Mouse (Mus musculus): ENCODE results near the gene Pard3.

Gene Pard3

DNA sequence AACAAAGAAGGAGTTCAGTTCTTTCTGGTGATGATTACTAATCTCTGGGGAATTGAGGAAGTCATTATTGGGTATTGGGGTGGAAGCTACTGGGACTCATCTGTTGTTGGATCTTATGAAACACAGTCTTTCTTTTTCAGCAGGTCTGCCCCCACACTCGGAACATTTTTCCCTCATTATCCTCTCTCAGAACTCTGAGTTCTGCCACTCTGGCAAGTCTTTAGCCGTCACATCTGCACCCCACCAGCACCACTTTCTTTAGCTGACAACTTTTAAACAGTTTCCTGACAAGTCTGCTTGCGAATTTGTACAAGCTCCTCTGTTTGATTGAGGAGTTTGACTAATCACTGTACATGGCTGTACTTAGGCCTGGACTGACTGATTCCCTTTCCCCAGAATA lies 118.4 kb downstream of the Pard3 start:
- DNase-seq (ENCODE audit: low spot score): no peak

DNA sequence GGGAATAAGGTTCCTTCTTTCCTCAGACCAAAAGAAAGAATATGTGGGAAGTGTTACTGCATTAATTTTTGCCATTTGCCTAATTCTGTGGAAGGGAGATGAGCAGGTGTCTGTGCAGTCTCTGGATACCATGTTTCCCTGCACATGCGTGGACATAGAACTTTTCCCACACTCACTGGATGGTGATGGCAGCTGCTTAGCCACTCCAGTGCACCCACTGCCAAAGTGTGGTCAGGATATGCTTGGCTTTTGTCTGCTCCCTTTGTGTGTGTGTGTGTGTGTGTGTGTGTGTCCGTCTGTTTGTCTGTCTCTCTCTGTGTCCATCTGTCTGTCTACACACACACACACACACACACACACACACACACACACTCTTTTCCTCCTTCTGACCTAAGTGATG lies 119.8 kb downstream of the Pard3 start:
- DNase-seq (ENCODE audit: low spot score): no peak

DNA sequence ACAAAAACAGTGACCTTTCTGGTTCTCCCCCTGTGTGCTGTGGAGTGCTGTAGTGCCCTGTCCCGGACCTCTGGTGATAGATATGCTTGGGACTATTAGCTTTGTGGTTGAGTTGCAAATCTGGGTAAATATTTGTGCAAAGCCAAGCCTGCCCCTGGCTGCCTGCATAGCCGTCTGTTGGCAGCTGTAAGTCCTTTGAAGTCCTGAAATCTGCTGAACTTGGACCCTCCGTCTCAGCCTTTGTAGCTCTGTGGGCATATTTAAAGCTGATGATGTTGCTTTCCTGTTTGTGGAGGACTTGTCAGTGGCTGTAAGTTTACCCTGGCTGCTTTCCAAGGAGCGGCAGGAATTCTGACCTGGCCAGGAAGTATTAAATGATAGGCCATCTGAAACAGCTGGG lies 120.3 kb downstream of the Pard3 start:
- DNase-seq (ENCODE audit: low spot score): no peak

DNA sequence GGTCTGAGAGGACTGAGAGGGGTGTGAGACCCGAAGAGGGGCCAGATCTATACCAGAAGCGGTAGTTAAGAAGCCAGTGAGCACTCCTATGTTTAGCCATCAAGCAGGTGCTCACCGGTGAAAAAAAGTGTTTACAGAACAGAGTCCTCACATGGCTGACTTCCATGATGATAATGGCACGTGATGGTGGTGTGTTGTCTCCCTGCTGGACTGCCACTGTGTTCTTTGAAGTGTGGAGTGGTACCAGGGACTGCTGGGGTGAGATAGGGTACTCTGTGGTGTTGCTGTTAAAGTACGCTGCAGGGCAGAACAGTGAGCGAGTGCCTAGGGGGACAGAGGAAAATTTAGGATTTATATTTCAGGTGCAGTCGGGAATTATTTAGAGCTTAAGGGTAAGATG lies 122.2 kb downstream of the Pard3 start:
- DNase-seq (ENCODE audit: low spot score): no peak

DNA sequence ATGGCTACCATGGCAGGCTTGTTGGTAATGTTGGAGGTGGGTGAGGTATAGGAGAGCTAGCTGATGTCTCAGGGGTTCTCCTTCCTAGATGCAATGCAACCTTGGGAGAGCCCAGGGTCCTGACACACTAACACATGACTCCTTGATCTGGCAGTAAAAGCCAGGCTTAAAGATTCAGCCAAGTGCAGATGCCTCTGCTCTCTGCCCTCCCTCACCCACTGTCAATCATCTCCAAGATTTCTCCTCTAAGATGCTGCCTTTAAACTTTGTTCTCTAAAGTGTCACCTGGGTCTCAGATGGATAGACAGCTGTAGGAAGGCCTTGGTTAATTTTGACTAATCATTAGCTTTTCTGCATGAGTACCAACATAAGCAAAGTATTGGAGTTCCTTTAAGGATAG lies 125.0 kb downstream of the Pard3 start:
- DNase-seq (ENCODE audit: low spot score): no peak

DNA sequence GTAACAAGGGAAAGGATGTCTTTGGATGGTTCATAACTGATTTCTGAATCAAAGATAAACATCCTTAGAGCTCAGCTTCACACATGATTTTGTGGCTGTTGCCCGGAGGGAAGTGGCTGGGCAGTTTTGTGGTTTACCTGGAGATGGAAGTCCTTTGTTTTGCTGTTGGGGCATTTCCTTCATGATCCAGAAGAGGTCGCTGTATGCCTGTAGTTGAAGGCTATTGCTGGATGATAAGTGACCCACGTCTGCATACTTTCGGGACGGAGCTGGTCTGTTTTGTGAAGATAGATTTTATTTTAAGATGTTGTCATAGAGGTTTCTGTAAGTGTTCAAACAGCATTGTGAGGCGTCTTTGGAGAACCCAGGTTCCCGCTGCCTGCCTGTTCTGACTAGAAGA lies 126.7 kb downstream of the Pard3 start:
- peak; percentile 74 for DNase-seq (ENCODE audit: low spot score)

DNA sequence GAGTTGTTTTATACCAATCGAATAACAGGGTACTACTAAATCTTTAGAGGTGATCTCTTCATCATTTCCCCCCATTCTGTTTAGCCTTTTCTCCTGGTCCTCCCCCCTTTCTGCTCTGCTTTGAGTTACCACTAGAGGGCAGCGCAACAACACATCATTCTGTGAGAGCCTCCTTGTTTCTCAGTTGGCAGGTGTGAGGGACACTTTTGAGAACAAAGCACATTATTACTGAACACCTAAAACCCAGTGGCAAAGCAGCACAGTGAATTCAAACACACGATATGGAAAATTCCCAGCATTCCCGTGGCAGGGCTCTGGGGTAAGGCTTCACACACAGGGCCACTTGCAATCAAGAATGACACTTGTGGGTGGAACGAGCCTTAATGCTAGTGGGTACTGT lies 127.7 kb downstream of the Pard3 start:
- DNase-seq (ENCODE audit: low spot score): peak; percentile 72

DNA sequence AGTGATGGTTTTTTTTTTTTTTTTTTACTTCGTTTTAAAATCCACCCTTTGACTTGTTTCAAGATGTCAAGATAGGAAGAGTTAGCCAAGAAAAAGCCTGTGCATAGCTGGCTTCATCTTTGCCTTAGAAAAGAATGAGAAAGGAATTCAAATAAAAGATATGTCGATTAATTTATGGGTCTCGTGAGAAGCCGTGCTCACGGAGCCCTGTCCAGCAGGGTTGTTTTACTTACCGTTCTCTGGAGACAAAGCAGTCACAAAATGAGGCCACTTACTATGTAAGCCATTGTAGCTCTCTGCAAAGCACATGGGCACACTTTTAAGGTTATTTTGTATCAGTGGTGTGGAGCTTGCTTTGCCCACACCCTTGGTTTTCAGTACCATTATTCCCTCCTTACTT lies 128.1 kb downstream of the Pard3 start:
- DNase-seq (ENCODE audit: low spot score): no peak

DNA sequence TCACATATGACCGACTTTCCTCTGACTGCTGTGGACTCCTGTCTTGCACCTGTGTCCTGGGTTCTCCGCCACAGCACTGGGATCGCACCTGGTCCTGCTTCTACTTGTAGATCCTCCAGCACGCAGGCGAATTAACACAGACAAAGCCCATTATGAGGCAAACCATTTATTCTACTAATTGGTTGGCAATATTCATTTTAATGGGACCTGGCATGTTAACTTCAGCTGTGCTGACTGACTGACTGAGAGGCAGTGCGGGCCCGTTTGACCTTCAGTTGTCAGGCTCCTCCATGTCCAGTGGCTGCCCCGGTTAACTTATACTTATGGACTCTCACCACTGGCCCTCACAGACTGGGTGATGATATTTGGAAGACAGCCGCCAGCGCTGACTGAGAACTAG lies 128.6 kb downstream of the Pard3 start:
- DNase-seq (ENCODE audit: low spot score): no peak

DNA sequence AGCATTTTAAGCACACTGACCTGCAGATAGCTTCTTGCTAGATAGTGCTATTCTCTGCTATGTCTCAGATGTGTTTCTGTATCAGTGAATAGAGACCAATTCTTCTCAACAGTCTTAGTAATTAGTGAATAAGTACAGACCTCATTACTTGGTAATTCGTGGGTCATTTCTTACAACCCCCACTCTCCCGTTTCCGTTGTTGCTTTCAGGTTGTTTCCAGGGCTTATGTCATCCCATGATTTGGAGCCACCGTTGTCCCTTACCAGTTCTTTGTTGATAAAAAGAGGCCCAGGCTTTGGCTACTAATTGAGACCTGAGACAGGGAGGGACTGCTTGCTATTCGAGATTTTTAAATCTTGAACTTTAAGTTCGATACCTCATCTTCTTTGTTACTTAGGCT lies 129.7 kb downstream of the Pard3 start:
- DNase-seq (ENCODE audit: low spot score): no peak

DNA sequence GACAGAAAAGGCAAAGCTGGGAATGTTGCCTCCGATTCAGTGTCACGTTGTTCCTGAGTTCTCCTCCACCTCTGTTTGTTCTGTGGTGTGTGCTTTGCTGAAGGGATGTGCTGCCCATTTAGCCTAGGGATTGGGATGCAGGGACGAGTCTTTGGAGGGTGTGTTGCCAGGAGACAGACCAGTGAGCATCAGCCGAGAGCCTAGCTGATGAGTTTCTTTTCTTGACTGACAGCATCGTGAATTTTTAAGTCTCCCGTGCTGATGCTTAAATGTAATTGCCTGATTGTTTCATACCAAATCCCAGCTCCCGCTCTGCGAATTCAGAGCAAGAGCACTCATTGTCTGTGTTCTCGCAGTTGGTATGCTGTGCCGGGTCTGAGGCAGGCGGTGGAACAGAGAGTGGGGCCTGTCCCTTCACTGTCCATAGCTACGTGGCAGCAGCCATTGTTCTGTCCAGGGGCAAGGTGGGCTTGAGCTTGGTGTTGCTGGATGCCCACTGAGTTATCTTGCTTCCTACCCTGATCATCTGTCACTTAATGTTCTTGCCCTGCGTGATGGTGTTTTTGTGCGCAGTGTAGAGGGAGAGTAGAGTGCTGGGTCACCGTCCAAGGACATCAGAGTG lies 131.2 kb downstream of the Pard3 start:
- DNase-seq (ENCODE audit: low spot score): no peak

DNA sequence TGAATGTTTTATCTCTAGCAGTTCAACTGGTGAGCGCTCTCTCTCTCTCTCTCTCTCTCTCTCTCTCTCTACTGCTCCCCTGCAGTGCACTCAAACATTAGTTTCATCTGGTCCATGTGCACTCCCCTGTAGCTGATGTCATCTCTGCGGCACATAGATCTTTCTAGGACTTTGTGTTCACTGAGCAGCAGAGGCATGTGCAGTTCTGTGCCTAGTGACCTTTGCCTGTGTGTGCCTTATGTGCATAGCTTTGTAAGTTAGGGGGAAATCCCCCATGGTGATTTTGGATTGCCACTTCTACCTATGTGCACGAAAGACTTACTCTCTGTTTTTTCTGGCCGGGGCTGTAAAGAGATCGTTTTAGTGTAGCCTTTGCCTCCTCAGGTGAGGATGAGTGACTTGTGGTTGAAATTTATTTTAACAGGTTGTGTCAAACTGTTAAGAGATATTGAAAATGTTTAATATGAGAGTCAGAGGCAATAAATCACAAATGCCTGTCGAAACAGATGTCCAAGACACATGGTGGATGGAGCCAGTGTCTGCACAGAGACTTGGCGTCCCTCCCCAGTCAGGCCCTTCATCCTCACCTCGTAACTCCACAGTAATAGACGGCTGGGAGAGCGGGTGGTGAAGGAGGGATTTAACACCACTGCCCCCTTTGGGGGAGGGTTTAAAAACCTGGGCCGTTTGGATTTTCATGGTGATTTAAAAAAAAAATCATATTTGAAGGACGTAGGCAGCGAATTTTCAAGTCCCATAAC lies 133.0 kb downstream of the Pard3 start:
- DNase-seq (ENCODE audit: low spot score): no peak

DNA sequence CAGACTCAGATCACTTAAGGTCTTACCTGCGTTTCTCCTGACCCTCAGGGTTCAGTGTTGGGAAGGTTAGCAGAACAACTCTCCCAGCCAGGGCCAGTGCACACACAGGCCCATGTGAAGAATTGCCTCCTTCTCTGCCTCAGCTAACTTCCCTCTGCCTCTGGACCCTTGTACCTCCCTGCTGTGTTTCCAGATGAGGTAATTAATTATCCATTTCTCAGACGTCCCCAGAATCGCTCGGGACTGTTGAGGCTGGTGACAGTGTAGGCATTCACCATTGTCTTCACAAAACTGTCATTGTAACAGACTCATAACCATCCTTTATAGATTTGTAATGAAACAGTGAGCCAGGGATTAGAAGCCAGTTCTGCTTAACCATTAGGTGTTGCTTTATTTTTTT lies 143.8 kb downstream of the Pard3 start:
- peak; percentile 28 for DNase-seq (ENCODE audit: low spot score)

DNA sequence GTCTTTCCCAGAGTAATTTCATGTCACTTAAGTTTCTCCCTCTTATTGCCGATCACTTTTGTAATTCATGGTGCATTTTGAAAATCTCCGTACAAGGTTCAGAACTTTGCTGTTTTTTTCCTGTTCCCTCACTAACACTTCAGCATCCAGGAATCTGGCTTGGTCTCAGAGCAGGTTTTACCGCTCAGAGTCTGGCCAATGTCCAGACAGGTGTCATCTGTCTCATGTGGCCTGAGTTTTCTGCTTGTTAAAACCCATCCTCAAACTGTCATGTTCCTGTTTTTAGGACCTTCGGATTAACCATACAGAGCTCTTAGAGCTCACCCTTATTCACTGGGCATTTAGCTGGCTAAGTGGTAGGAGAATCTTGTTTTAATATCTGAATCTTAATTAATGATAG lies 146.9 kb downstream of the Pard3 start:
- DNase-seq (ENCODE audit: low spot score): no peak

DNA sequence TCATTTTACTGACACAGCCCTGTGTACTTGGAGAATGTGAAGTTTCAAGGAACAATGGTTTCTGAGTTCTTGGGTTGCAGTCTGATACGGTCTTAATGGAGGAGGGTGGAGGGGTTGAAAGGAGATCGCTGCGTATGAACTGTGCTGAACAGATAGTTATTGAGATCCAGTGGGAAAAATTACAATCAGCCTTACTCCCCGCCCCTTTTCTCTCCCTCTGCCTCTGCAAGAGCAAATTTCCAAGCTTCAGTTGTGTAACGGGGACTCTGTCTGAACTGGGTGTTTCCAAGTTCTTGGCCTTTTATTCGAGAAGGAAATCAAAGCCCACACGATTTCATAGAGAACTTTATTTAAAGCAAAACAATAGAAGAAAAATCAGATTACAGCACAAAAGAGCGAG lies 150.6 kb downstream of the Pard3 start:
- DNase-seq (ENCODE audit: low spot score): no peak

DNA sequence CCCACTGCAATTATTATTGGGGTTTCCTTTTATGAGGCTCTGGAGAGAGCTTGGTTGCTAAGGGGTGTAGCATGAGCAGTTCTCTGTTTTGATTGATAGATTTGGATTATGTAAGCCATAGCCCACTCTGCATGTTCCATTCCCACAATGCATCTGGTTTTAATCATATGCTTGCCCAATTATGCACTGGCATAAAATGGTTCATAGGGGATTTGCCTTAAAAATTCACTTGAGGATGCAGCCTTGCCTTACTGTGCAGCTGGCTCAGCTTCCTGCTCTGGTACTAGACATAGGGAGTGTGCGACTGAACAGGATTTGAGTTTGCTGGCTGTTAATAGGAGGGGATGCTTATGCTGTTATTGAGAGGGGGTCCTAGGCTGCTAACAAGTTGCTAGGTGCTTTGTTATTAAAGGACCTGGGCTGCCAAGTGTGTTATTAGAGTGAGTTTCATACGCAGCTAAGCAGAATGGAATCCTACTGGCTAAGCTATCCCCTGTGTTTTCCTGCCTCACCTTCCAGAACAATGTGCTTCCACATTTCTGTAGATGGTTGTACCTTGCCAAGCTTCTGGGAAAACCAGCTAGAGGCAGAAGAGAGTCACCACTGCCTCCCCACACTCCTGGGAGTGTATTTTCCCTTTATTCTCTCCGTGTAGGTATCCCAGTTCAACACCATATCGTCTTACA lies 151.2 kb downstream of the Pard3 start:
- DNase-seq (ENCODE audit: low spot score): no peak

DNA sequence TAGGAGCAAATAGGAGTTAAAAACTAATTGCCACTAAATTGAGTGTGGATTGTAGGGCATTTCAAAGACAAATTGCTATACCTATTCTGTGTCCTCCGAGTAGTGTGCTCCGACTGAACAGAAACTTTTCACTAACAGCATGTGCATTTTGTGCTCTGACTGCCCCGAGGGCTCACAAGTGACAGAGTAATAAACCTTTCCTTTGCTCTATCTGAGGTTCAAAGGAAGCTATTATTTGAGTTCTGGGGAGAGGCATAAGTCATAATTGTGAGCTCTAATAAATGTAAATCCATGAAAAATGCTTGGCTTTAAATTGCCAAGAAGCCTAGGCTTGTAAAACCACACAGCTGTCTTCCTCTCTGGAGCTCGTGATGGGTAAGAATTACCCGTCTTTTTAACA lies 156.5 kb downstream of the Pard3 start:
- no peak for DNase-seq (ENCODE audit: low spot score)

DNA sequence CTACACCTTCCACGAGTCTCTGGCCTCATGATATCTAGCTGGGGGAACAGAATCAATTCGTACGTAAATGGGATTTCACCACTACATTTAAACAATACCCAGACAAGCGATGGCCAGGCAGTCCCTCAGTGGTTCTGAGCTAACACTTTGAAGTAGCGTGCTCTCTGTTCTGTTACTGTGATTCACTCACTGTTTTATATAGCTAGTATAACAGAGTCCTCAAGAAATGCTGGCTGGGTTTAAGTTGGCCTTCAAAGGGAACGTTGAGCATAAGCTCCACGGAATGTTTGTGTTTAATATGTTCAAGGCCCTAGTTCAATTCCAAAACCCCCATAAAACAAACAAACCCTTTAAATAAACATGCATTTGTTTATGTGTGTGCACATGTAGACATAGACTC lies 156.9 kb downstream of the Pard3 start:
- no peak for DNase-seq (ENCODE audit: low spot score)

DNA sequence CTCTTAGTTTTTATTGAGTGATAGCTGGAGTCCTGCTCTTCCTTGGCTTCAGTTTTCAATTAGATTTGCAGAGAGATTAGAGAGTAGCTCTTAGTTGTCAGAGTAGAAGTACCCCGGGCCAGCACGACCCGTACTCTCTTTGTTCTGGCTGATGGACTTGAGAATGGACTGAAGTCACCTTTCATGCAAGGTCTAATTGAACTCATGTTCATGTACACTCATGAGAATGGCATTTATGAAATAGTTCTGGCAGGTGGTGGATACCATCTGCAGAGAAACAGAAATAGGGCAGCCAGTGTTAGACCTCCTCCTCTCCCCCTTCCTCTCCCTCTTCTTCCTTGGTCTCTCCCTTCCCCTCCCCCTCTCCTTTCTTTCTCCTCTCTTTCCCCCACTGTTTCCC lies 158.7 kb downstream of the Pard3 start:
- DNase-seq (ENCODE audit: low spot score): no peak

DNA sequence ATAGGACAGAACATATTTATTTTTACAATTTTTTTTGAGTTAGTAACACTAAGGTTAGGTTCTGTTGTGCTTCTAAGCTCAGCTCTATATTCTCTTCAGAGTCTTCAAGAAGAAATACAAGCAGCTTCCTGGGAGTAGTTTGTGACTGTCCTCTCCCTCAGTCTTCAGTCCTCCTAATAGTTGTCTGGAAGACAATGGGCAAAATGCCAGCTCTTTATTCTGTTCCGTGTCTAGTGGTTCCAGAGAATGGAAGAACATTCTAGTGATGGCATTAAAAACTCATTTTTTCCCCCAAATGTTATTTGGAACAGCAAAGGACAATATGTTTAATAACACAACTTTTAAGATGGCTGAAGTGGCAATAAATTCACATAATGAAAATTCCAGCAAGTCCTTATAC lies 163.3 kb downstream of the Pard3 start:
- no peak for DNase-seq (ENCODE audit: low spot score)

DNA sequence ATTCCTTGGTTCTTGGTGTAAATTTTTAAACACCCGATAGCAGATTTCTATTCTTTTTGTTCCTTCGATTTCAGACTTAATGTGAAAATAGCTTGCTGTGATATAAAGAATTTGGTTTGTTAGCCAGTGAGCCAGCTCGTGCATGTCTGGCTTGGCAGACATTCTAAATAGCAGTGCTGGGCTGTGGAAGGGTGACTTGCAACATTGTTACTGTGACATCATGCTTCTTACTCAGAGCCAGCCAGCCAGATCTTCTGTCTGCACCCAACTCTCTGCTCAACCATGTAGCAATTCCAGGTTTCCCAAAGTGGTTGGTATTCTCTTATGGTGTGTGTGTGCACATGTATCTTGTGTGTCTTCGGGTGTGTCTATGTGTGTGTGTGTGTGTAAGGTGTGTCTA lies 163.7 kb downstream of the Pard3 start:
- DNase-seq (ENCODE audit: low spot score): peak; percentile 29

DNA sequence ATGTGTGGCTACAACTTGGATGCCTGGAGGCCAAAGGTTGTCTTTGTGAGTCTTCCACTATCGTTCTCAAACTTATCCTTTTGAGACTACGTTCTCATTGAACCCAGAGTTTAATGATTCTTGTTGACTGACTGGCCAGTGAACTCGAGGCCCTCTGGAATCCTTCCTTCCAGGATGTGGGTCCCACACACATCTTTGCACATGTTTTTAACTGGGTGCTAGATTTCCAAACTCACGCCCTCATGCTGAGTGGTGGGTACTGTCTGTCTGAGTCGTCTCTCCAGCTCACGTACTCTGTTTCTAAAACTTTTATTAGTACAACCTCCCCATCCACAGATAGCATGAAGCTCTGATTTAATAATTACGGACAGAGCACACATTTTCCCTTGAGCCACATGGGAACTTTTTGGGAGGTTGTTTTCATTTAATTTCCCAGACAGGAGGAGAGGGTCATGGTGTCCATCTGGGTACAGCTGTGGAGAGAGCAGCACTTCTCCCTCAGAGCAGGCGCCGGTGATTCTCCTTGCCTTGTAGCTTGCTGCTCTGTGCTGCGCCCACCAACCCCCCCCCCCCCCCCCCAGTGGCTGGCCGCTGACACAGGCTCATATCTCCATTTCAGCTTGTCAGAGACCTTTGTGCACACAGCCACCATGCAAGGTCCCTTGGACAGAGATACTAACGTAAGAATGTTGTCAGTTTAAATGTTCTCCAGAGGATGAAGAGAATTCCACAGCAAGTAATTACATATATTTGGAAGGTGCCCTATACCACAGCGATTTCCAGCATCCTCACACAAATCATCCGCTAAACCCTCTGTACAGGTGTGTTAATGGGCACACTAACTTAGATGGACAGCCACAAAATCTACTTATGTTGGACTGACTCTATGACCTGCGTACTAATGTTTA lies 165.9 kb downstream of the Pard3 start:
- no peak for DNase-seq (ENCODE audit: low spot score)

DNA sequence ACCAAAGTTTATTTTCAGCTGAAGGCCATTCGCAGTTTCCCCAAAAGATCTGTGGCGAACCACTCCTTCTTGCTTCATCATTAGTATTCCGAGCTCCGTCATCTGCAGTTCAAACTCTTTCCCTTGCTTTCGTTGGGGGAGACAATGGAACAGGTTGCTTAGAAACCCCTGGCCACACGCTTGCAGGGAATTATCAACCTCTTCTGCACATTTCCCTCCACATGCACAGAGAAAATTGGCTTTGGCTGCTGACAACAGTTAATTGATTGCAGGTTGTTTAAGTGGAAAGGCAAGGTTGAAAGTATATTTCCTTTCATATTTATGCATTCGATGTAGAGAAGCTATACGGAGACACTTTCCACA lies 166.5 kb downstream of the Pard3 start:
- no peak for DNase-seq (ENCODE audit: low spot score)

Measured in layer of hippocampus, adult 11-12 months (tissue).